Mouse (Mus musculus) cerebral cortex, adult 2 months (tissue): ENCODE measurements around the gene Slc4a5.

Source experiments
- WGBS: fragments of 180-500 bp; shearing (Covaris S2); methylation state at CpG from one replicate; pipeline ENCODE4 v1.1.7; 2018; 5-methylcytosine and 5-hydroxymethylcytosine counted together

Slc4a5 gene

DNA sequence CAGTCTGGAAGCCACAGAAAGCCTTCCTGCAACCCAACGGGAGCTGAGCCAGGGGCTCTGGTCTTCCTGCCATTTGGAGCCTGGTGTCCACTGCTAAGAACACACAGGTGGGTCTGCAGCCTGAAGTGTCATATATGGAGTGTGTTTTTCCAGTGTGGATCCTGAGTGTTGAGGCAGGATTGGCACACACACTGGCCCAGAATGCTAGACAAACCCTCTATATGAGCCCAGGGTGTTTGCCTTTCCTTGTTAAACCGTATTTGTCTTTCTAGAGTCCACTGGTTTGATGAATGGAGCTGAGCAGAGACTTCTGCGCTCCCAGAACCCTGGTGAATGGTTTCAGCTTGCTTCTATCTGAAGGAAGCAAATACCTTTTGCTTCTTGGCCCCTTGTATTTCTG, at the start of gene Slc4a5:
Gene Slc4a5 (plus strand): TSS at position 15 of the 400 bp plus-strand sequence.
- 86% methylated on average over 3 of the region's 3 CpGs for WGBS

GRCm38 (mm10) chr6:83169872-83170271, 49.8 kb upstream of the Slc4a5 start:
- 49% methylated on average over 5 of the region's 5 CpGs for WGBS

DNA sequence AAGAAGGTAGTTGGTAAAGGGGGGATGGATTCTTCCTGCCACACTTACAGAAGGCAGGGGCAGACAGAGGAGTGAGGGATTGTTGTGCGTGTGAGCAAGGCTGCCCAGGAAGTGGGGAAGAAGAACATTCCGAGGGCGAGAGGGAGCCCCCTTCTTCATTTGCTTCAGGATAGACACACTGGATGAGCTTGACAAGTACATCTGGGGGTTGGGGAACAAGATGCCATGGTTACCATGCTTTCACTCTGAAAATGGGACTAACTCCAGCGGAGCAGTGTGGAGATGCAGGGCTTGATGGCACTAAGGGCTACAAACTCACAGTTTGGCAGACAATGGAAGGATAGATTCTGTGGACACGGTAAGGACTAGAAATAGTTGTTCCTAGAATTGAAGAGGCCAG, 48.6 kb upstream of the Slc4a5 start:
- WGBS = 24% methylated on average over 5 of the region's 5 CpGs

DNA sequence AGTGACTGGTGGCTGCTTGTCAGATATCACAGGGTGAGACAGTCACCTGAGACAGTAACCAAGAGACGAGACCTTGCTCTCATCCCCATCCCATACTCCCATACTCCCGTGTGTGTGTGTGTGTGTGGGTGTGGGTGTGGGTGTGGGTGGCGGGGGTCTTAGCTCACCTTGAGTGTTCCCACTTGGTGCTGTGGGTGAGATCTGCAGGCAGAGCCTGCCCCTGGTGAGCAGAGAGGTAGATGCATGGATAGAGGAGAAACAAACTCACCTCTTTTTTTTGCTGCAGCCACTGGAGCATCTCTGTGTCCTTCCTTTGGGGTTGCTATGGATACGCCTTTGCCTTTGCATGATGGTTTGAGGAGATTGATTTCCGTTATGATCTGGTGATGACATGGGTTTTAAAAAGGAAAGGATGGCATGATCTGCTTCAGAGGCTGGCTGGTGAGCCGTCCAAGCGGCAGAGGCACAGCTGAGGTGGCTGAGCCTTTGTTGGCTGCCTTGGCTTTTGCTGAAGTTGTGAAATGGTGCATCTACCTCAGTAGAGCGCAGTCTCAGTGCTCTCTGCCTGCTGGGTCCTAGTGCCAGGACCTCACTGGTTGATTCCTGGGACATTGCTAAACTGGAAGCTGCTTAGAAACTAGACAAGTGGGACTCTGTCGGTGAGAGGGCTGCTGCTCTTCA, 47.2 kb upstream of the Slc4a5 start:
- 40% methylated on average over 9 of the region's 9 CpGs for WGBS

DNA sequence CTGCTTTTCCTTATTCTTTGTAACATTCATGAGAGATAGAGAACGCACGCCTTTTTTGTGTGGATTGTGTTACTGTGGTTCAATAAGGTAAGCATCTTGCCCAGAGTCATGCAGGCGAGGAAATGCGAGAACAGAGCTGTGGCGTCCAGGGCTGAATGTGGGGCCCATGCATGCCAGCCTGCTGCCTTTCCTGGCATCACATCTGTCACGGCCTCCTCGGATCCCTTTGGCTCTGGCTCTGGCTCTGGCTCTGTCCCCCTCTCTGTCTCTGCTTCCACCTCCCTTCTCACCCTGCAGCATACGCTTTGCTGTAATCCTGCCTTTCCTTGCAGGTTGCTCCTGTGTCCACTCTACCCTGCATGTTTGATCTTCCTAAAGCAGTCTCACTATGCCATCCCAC, 43.6 kb upstream of the Slc4a5 start:
- WGBS = 47% methylated on average over 8 of the region's 8 CpGs

DNA sequence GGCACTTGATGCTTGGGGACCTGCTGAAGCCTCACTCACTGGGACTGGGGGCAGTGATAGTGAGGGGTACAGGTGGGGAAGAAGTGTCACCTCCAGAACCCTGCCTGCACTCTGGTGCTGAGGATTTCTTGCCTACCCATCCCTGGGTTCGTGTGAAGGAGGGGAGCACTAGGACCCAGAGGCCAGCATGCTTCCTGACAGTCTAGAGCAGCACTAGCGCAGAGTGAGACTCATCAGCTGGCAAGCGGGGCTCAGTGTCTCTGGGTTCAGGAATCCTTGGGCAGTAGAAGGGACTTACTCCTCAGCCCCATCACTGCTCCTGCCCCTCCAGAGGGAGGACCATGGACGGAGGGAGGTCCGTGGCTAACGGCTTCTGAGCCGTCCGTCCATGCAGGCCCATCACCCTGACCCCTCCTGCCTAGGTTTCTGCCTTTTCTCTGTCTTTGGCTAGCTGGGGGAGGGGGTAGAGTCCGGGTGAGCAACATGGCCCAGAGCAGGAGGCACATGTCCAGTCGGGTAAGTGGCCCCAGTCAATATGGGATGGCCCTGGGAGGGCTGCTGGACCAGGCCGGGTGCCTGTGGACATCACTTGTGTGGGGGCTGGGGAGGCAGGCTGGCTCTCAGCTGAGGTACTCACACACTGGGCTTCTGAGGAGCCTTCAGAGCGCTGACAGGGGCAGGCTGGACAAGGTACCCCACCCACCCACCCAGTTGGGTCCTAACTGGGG, 40.1 kb upstream of the Slc4a5 start:
- 14% methylated on average over 12 of the region's 12 CpGs for WGBS

GRCm38 (mm10) chr6:83180605-83181004, 39.0 kb upstream of the Slc4a5 start:
- WGBS = 44% methylated on average over 6 of the region's 6 CpGs

- WGBS = 55% methylated on average over 3 of the region's 3 CpGs
Observed at GRCm38 (mm10) chr6:83184858-83185435, 34.7 kb upstream of the Slc4a5 start.

DNA sequence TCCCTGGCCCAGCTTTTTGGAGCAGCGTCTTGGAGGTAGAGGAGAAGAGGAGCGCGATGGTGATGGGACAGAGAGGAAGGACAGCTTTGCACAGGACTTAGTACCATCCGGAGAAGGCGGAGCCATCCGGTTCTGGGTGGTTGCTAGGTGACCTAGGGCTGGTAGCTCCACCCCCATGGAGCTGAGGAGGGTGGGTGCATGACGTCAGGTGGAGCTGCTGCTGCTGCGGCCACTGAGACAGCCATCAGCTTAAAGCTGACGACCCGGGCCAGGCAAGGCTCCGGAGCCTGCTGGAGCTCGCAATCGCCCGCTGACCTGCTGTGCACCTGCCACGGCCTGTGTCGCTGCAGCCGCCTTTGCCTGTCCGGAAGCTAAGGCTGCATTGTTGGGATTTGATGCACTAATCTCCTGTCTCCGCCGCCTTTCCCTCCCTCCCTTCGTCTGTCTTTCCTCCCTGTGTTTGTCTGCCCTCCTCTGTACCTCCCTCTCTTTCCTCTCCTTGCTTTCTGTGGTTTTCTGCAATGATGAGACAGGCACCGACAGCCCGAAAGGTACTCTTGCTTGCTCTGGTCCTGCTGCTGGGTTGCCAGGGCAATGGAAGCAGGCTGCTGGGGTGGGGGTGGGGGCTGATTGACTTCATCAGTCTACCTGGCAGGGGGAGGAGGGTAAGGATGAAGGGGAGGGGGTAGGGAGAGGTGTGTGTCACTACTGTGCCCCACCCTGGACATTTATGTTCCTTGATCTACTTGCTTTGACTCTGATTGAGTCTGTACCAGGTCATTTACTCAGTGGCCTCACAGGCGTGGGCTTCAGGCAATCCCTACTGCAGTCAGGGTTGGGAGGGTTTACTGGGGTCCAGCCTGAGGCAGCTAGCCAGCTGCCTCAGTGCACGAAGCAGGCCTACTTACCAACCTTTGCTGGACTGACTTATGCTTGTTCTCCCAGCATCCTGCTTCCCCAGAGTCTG, 33.5 kb upstream of the Slc4a5 start:
- 14% methylated on average over 25 of the region's 25 CpGs for WGBS

GRCm38 (mm10) chr6:83186946-83187345, 32.7 kb upstream of the Slc4a5 start:
- 57% methylated on average over 2 of the region's 2 CpGs for WGBS

DNA sequence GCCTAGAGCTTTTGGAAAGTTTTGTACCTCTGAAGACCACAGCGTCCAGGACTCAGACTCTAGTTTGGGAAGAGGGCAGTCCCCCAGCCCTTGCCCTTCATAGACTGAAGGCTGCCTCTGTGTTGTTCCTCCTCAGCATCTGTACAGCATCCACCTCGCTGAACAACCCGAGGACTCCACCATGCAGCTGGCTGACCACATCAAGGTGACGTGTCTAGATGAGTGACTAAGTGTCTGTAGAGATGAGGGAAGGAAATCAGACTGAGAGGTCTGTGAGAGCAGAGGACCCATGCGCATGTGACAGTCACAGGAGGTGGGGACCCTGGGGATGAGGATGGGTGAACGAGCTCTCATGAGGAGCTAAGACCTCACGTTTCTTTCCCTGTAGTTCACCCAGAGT, 26.1 kb upstream of the Slc4a5 start:
- 87% methylated on average over 7 of the region's 7 CpGs for WGBS

DNA sequence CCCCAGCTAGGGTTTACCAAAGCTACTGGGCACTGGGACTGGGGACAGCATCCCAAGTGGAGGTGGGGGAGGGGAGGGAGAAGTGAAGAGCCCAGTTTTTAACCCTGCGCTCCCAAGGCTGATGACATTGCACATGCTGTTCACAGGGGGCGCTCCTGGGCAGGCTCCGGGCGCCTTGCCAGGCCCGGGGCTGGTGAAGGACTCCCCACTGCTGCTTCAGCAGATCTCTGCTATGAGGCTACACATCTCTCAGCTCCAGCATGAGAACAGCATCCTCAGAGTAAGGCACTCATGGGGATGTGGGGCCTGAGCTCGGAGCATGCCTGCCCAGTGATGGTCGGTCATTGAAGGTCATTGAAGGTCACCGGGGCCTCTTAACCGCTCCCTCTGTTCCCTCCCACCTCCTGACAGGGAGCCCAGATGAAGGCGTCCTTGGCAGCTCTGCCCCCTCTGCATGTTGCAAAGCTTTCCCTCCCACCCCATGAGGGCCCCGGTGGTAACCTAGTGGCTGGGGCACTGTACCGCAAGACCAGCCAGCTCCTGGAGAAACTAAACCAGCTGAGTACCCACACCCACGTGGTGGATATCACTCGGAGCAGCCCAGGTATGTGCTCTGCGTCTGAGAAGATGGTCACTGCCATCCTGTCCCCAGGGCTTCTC, 22.2 kb upstream of the Slc4a5 start:
- WGBS = 35% methylated on average over 15 of the region's 15 CpGs

DNA sequence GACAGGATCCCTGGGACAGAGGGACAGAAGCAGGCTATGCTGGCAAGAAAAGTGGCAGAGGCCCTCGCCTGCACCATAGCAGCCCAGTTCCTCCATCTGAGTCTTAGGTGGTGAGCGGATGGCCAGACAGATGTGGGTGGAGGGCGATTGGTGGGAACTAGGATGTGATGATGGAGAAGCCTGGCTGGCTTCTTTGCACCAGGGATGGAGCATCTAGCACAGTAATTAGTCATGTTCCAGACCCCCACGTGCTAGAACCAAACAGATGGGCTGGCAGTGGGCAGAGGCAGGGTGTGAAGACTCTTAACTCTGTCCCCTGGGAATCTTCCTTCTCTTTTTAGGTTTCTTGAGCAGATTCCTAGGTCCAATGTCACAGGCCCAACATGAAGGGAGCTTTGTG, 16.3 kb upstream of the Slc4a5 start:
- WGBS = 59% methylated on average over 4 of the region's 4 CpGs

DNA sequence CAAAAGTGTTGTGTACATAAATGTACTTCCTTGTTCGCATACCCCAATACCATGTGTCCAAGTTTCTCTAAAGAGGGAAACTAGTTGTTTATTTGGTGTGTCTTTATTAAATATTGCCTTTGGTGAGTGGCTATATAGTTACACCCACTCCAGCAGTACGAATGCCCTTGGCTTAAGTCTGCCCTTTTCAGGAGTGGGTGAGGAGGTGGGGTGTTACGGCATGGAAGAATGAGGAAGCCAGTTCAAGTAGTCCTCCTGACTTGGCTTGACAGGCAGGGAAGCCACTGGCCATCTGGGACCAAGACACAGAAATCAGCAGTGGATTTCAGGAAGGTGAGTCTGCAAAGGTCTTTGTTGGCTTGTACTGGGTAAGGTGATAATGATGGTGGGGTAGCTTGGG, 13.8 kb upstream of the Slc4a5 start:
- 85% methylated on average over 3 of the region's 3 CpGs for WGBS

- 66% methylated on average over 11 of the region's 11 CpGs for WGBS
Observed at GRCm38 (mm10) chr6:83206321-83206720, 13.3 kb upstream of the Slc4a5 start.

DNA sequence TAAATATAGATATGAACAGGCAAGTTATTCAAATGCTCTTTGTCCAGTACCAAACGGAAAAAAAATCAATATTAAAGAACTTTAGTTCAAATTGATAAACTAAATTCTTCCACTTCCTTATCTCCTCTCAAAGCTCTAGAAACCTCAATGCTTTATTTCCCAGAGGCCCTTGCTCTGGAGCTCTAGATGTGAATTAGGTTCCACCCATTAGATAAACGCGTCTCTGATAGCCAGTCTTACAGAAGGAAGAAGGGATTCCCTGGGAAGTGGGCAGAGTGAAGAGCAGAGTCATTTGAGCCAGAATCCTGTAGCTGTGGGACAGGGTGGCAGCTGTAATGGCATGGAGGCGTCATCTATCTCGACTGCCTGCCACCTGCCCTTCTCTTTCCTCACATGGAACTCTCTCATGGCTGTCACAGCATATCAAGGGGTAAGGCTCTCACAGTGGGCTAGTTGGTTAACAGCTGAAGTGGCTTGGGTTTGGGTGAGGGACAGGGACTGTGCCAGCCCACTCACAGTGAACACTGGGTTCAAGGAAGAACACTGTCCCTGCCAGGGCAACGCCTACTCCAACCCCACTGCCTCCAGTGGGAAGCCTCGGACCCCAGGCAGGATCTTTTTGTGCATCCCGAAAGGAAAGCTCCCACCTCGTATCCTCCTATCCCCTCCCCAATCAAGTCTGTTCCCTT, 12.1 kb upstream of the Slc4a5 start:
- 75% methylated on average over 9 of the region's 9 CpGs for WGBS

DNA sequence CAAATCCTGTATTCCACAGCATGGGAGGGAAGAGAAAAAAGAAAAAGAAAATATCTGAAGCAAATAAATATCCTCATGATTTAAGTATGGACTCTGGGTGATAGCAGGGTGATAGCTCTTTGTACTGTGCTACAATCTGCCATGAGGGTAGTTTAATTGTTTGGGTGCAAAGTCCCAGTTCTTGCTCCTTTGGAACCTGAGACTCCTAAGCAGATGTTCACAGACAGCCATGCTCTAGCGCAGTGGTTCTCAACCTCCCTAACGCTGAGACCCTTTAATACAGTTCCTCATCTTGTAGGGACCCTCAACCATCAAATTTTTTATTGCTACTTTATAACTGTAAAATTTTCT, 11.6 kb upstream of the Slc4a5 start:
- WGBS = 97% methylated on average over 2 of the region's 2 CpGs

DNA sequence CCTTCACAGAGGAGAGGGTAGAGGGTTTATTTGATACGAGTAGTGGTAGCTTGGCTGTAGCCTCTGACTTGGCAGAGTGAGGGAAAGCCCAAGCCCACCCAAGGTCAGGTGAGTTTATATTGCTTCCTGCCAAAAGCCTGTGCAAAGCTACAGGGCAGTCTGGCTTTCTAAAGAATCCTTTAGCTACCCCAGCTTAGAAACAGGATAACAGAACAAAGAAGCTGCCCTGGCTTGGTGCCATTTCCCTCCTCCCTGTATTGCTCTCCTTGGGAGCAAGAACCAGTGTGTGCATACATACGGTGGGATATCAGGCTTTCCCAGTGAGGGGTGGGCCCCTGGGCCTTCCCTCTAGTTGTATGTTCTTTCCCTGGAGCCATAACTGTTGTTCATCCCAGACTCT, 9.1 kb upstream of the Slc4a5 start:
- WGBS = 48% methylated on average over 2 of the region's 2 CpGs

DNA sequence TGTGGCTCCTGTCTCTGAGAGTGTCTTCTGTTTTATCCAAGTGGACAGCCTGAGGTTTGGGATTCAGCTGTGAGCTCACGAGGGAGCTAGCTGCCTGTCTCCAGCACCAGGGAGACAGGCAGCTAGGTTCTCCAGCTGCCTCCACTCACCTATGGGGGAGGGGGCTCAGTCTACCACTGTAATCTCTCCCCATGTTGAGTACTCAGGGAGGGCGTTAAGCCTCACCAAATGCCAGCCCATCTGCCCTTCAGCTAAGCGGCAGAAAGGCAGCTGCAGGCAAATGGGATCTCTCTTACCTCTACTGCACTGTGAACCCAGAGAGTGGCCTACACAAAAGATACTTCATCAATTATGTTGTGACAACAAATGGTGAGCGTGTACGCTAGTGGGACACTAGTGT, 8.1 kb upstream of the Slc4a5 start:
- WGBS = 52% methylated on average over 5 of the region's 5 CpGs

DNA sequence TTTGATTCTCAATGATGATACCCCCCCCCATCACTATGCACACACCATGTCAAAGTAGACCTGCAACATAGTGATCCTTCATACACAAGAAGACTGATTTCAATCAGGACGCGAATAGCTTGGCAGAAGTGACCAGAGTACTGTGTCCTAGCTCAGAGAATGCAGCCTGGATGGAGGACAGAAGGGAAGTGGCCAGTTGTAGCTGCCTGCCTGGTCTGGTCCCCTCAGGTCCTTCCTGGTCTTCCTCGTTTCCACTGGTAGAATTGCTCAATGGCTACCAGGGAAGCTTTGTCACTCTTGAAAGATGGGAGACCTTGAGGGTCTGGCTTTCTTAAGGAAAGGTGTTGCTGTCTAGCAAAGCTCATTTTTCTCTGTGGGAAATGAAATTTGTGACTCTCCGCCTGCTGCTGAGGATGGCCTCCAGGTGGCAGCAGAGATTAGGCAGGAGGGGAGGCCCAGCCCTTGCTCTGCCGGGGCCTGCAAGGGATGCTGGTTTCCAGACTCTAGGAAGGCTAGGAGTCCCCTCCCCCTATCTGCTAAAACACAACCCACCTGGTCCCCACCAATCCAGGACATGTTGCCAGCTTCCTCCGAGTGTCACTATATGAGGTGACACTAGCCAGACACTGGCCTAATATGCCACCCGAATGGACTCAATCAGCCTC, 4.5 kb upstream of the Slc4a5 start:
- WGBS = 13% methylated on average over 7 of the region's 7 CpGs
